Mouse (Mus musculus) testis, adult 2 months (tissue): ENCODE data around the gene Pdhb.

Experiments
- CTCF ChIP-seq: fragments of 200-500 bp; IDR thresholded peaks from 2 replicates; pipeline ENCODE4 v1.5.1; 2012; ENCODE audit warnings: low read depth, mild to moderate bottlenecking, inconsistent platforms, low read length, moderate library complexity; ENCODE audit not compliant: control insufficient read depth, insufficient read depth, insufficient replicate concordance
- POLR2A ChIP-seq: fragments of 200-500 bp; IDR thresholded peaks from 2 replicates; pipeline ENCODE4 v1.6.1; 2012; ENCODE audit warnings: low read depth, mild to moderate bottlenecking, inconsistent platforms, low read length, moderate library complexity; ENCODE audit not compliant: control insufficient read depth

GRCm38 (mm10) chr14:8200769-8201168 lies 27.9 kb upstream of the Pdhb start:
- TF ChIP-seq POLR2A, result no peak
- no peak for TF ChIP-seq CTCF
